Mouse (Mus musculus): Measurements from ENCODE around the gene Syne2.

DNA sequence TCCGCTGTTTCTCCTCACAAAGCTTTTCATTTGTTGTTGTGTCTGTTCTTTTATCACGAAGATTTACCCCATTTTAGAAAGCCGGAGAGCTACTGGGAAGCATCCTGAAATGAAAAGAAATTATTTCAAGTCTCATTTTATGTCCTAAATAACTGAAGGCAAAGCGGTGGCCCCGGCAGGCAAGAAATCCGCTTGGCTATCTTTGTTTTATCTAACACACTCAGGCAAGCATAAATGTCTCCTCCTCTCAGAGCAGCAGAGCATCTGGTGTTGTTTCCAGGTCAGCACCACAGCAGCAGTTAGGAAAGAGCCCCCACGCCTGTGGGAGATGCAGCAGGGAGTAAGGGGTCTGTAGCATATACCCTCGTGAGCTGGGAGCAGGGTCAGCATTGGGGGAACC is 230.7 kb downstream of the Syne2 start:
- TF ChIP-seq CHD1 (IDR thresholded peaks at IDR 0.05; ENCODE audit: low read depth, low read length): no peak
- no peak for TF ChIP-seq CTCF (conservative IDR thresholded peaks at IDR 0.05 in 1 of 2, IDR thresholded peaks at IDR 0.05 in 1 of 2; ENCODE audit: low read depth in 2 of 2, low read length in 2 of 2)
- no peak for TF ChIP-seq TCF12 (IDR thresholded peaks at IDR 0.05; ENCODE audit: low read depth, low read length)
- no peak for TF ChIP-seq HCFC1 (IDR thresholded peaks at IDR 0.05; ENCODE audit: low read depth, low read length)
- no peak for TF ChIP-seq ELF1 (IDR thresholded peaks at IDR 0.05; ENCODE audit: low read depth, low read length)
- no peak for TF ChIP-seq POLR2A (IDR thresholded peaks at IDR 0.05; ENCODE audit: low read depth, low read length)
- TF ChIP-seq MAFK (IDR thresholded peaks at IDR 0.05; ENCODE audit: insufficient replicate concordance, low read length): no peak
- no peak for TF ChIP-seq BHLHE40 (IDR thresholded peaks at IDR 0.05; ENCODE audit: low read depth, low read length)
- no peak for TF ChIP-seq MAX (IDR thresholded peaks at IDR 0.05; ENCODE audit: low read length)
- no peak for TF ChIP-seq IRF4 (IDR thresholded peaks at IDR 0.05; ENCODE audit: low read depth, low read length)
- no peak for TF ChIP-seq USF1 (IDR thresholded peaks at IDR 0.05; ENCODE audit: low read depth, low read length)
- TF ChIP-seq GABPA (IDR thresholded peaks at IDR 0.05; ENCODE audit: insufficient replicate concordance, low read depth, low read length): no peak
- TF ChIP-seq MYC (IDR thresholded peaks at IDR 0.05; ENCODE audit: low read depth, low read length): no peak

Measured in CH12.LX (cell line).